Mouse (Mus musculus) ovary, adult 2 months (tissue): Measurements from ENCODE around the gene Kcnk15. TPM values are rescaled to one million over a fixed set of nuclear protein-coding genes. Genes with fewer than 3 reads are reported as not detected.

Experiments used
- polyA plus RNA-seq: library from polyadenylated mRNA; depleted of rRNA; stranded (reverse); fragments of >200 nt; gene quantifications from 2 replicates; pipeline ENCODE4 v1.2.3, GENCODE M21; 2012; rRNA removed

The Kcnk15 gene
- 1.7 and 2.6 TPM in 2 replicates for polyA plus RNA-seq

GRCm38 (mm10) chr2:163853461-163853901, at the start of gene Kcnk15:
Gene Kcnk15, plus strand, starts transcription at chr2:163853651.

GRCm38 (mm10) chr2:163820607-163821006, 32.8 kb upstream of the Kcnk15 start, which contains the start of gene Ccn5:
Gene Ccn5, plus strand, starts transcription at chr2:163820861.

Other genes starting within 250 kb of the Kcnk15 start
- 418 and 494 TPM in 2 replicates for gene Serinc3, start 208.5 kb upstream of the Kcnk15 start, polyA plus RNA-seq
- gene Pkig, start 195.3 kb upstream of the Kcnk15 start, polyA plus RNA-seq = 131 and 142 TPM in 2 replicates
- 11.3 and 14.5 TPM in 2 replicates for gene Ada, start 103.4 kb upstream of the Kcnk15 start, polyA plus RNA-seq
- 60.6 and 107 TPM in 2 replicates for gene Ccn5, start 32.8 kb upstream of the Kcnk15 start, polyA plus RNA-seq
- gene Rims4, start 65.0 kb downstream of the Kcnk15 start, polyA plus RNA-seq = 15.2 and 18.4 TPM in 2 replicates
- gene Ywhab, start 141.3 kb downstream of the Kcnk15 start, polyA plus RNA-seq = 30.7 and 33.5 TPM in 2 replicates
- 4.8 and 5.4 TPM in 2 replicates for gene Pabpc1l, start 171.8 kb downstream of the Kcnk15 start, polyA plus RNA-seq
- 11.8 and 14.4 TPM in 2 replicates for gene Stk4, start 216.7 kb downstream of the Kcnk15 start, polyA plus RNA-seq
- gene Tomm34, start 217.5 kb downstream of the Kcnk15 start, polyA plus RNA-seq = 59.8 and 64.6 TPM in 2 replicates